Mouse (Mus musculus): ENCODE data around the gene Gm4907.
"Not testable (repeated sequence)": the region's sequence is repeated elsewhere in the genome, so short reads cannot be mapped to it uniquely, and the experiment has no call there.

Gm4907 gene

DNA sequence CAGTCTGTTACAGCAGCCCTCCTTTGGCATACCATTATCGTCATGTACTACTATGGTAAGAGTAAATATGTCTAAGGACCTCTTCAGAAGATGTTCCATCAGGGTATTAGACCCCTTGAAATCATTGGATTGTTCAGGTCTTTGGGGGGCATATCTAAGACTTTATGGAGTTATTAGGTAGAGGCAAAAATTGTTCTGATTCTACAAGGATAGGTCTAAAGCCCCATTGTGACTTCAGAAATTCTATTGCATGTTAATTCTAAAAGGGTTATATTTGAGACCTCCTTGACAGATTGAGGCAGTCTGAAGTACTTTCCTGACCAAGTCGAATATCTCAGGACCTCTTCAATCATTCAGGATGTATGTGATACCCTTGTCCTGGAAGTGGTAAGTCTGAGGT, at the start of gene Gm4907:
Gm4907 (plus strand) TSS at position 301 of the 400 bp plus-strand sequence.
- DNase-seq (ENCODE audit: low read depth, low spot score): not testable (repeated sequence)

DNA sequence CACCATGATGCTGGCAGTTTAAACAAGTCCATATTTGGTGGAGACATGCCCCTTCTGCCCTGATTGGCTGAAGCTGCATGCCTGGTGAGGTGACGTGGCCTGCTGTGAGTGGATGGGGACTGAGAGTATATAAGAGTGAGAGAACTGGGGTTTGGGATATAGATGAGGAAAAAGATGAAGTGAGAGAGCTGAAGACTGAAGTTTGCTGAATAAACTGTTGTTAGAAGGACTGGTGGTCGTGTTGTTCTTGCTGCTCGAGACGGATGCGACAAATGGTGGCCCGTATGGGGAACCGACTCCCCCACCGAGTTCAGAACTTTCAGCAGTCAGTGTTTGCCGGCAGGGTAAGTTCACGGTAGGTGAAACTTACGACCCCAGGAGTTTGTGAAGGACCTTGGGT, 48.6 kb upstream of the Gm4907 start:
- DNase-seq (ENCODE audit: low read depth, low spot score): not testable (repeated sequence)

DNA sequence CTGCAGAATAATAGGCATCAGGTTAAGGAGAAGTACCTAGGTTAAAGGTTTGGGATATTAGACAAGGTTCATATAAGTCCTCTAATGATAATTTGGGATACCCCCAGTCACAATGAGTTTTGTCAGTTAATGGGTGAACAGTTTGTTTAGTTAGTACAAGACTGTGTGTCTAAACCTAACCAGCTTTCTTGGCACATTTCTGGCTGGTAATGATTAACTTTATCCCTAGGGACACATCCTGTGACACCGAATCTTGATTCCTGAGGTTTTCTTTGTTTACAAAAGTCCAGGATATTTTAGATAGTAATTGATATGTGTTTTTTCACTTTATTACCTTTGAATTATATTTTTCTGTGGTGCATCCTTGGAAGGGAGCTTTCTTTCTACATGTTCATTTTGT, 41.4 kb upstream of the Gm4907 start:
- no peak for DNase-seq (ENCODE audit: low read depth, low spot score)

DNA sequence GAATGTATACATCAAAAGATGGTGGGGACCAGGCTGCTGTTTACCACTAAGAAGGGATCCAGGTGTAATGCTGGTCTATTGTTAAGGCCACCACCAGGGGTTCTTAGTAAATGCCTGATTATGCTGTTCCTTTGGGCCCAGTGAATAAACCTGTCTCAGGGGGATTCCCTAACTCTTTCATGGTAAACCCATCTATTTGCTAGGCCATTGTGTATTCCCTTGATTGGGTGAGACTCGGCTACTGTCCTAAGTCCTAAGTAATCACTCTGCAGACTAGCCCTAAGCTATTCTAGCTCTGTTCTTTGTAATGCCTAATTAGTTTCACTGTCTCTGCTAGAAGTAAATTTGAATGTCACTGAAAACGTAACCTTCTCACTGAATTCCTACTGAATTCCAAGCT, 71.8 kb downstream of the Gm4907 start:
- no peak for DNase-seq (ENCODE audit: low read depth, low spot score)

Measured in forelimb bud, embryonic 11.5 days (tissue).